Mouse (Mus musculus) layer of hippocampus, adult 2 months (tissue): ENCODE results near the gene Lonp1. TPM values are rescaled to one million over a fixed set of nuclear protein-coding genes. Genes with fewer than 3 reads are reported as not detected.
A peak's percentile ranks its signal among the peaks of the same experiment; 100 is the strongest.
"Not testable (repeated sequence)": the region's sequence is repeated elsewhere in the genome, so short reads cannot be mapped to it uniquely, and the experiment has no call there.

ENCODE experiments used
- DNase-seq, 2 experiments: peaks; one replicate each; pipeline ENCODE4 v3.0.0; 2022; ENCODE audit warnings: low spot score in 2 of 2
- H3K27ac ChIP-seq: fragments of 200-600 bp; 2 replicates; pipeline ENCODE4 v1.8.1; 2022
- H3K4me3 ChIP-seq: fragments of 200-600 bp; 2 replicates; pipeline ENCODE4 v1.8.1; 2022; ENCODE audit warnings: mild to moderate bottlenecking
- CTCF ChIP-seq: fragments of 200-600 bp; conservative IDR thresholded peaks from 2 replicates; pipeline ENCODE4 v1.8.1; 2022; ENCODE audit warnings: antibody characterized with exemption, mild to moderate bottlenecking, moderate library complexity
- total RNA-seq, 2 experiments: library from RNA; stranded (reverse); gene quantifications; 2 replicates each; pipeline ENCODE4 v1.2.3; 2021

The Lonp1 gene
- total RNA-seq, 2 experiments from 2014 or later: 56.5 to 60.2 TPM

DNA sequence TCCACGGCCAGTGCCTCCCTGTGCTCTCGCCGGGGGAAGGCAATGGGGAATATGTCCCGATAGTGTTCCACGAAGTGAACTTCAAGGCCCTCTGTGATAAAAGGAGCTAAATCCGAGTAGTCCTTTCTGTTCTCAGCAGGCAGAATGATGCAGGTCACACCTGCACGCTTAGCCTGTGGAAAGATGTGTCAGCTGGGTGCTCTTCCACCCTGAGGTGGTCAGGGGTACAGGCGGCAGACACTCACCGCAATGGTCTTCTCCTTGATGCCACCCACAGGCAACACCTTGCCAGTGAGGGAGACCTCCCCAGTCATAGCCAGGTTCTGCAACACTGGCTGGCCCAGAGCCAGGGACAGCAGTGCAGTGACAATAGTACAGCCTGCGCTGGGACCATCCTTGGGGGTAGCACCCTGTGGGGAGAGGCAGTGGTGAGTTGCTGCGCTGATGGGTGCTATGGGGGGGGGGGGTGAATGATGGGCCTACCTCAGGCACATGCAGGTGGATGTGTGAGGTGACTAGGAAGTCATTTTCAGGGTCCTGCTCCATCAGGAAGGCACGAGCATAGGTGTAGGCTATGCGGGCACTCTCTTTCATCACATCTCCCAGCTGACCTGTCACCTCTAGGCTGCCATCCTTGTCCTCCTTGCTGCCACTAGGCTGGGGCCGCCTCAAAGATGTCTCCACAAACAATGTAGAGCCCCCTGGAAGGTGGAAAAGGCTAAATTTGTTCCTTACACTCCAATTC is 12.1 kb downstream of the Lonp1 start:
- DNase-seq: no peak
- no peak for TF ChIP-seq CTCF
- Histone ChIP-seq H3K4me3 (peak overlapping the region; percentile 70), H3K27ac (peak overlapping the region; percentile 96; the same call in 1 of the 2 replicates)

DNA sequence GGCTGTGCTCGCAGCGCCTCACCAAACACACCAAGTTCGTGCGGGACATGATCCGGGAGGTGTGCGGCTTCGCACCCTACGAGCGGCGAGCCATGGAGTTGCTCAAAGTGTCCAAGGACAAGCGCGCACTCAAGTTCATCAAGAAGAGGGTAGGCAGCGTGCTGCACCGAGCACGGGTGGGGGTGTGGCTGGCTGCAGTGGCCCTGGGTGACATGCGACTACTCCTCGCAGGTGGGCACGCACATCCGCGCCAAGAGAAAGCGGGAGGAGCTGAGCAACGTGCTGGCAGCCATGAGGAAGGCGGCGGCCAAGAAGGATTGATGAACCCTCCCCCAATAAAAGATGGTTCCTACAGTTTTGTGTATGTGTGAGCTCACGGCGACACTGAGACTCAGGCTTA is 12.8 kb downstream of the Lonp1 start:
- Histone ChIP-seq H3K27ac (peak overlapping the region; percentile 96), H3K4me3 (peak overlapping the region; percentile 70)
- not testable (repeated sequence) for DNase-seq

DNA sequence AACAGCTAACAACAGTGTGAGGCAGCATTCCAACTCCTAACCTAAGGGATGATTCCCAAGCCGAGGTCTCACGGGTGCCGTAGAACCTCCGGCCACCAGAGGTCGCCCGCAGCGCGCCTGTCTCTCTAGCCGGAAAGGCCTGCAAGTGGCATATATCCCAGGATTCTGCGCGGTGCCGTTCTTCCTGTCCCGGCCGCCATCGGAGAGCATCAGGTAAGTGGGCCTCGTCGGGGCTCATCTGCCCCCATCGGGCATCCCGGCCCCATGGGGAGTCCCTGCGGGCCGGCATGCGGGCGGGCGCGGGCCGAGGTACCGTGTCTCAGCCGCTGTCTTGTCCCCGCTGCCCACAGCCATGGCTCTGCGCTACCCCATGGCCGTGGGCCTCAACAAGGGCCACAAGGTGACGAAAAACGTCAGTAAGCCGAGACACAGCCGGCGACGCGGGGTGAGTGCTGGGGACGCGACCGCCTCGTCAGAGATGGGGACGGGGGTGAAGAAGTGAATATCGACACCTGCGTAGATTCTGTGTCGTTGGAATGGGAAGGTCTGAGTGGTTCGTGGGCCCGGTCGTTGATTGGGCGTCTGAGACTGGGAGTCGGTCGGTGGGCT is 13.3 kb downstream of the Lonp1 start, which contains the start of gene Rpl36:
Gene Rpl36, plus strand, starts transcription at position 181 of the 609 bp plus-strand sequence.
- peak within 1 kb of the TSS; percentile 70 for H3K4me3 ChIP-seq
- H3K27ac ChIP-seq: peak within 1 kb of the TSS; percentile 96
- peak; percentile 97 for TF ChIP-seq CTCF
- DNase-seq: peak; percentile 95 to 98

DNA sequence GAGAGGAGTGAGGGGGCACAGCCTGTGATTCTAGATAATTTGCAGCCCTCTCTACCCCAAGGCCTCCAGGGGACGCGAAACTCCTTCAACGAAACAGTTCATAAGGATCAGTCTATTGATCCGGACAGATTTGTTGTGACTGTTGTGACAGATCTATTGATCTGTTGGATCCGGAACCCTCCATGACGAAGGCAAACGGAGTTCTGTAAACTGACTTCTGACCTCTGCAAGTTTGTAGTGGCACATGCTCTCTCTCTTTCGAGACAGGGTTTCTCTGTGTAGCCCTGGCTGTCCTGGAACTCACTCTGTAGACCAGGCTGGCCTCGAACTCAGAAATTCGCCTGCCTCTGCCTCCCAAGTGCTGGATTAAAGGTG is 14.1 kb downstream of the Lonp1 start:
- H3K27ac ChIP-seq, H3K4me3 ChIP-seq, DNase-seq: not testable (repeated sequence)

DNA sequence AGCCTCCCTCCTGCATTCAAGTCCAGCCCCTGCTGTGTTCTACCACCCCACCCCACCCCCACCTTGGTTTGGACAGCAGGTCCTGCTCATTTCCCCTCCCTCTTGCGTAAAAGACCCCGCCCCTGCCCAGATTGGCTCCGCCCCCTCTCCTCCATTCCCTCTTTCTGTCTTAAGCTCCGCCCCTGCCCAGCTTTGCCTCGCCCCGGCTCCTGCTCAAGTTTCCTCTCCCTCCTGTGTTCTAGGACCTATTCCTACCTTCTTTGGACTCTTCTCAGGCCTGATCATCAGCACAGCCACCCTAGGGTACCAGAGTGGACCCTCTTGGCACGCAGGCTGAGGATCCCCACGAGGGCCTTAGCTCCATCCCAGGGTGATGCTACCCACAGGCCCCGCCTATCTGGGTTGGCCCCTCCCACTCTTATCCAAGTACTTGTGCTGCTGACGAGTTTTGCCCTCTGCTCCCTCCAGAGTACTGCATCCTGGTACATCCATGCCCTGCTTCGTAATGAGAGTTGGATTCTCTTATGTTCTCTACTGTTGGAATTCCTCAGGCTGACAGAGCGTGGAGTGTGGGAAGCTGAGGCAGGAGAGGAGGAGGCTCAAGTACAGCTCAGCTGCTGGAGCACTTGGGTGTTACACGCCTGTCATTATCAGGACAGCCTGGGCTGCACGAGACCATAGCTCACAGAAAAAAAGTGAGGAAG is 14.7 kb downstream of the Lonp1 start:
- 0 out of 2 replicates have a peak overlapping the region, but pooled peaks have one; percentile 12 for H3K27ac ChIP-seq
- no peak for TF ChIP-seq CTCF
- H3K4me3 ChIP-seq: no peak overlapping the region
- no peak for DNase-seq

DNA sequence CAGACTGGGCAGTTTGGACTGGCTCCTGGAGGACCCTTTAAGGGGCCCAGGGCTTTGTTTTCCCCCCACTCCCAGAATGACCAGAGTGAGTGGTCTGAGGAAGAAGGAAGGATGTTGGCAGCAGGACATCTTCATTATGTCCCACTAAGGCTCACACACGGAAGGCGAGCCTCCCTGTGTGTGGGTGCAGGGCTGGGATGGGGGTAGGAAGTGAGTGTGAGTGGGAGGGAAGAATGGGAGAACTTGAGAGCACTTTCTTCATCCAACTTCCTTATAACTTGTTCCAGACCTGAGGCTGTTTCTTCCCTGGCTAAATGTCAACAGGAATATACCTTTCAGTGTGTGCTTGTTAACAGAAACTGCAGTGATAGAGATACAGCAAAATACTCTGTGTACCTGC is 15.4 kb downstream of the Lonp1 start:
- no peak for TF ChIP-seq CTCF
- H3K27ac ChIP-seq: no peak overlapping the region
- H3K4me3 ChIP-seq: no peak overlapping the region
- no peak for DNase-seq

DNA sequence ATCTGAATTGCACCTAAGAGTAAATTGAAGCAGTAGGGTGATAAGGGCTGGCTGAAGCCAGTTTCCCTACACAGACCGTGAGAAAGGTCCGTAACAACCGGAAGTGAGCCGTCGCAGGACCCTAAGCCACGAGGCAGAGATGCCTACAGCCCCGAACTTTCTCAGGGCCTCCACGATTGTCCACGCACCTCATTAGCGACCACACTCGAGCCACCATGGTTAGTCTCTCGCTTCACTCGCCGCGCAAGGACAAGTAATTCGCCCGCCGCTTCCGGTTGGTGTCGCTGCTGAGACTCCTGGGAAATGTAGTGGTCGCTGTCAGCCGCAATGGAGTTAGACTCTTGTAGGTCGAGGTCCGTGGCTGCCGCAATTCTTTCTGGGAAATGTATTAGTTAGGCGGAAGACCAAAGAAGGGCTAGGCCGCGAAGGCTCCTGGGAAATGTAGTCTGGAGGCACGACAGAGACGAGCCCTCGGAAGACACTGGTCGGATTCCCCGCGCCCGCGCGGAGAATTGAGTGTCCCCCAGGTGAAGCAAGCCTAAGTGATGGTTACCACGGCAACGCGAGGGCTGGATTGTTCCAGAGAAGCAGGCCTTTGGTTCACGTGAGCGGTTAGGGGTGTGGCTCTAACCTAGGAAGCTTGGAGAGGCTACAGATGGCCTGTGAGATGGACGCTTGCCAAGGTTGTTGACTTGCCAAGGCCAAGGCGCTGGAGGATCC is 17.1 kb downstream of the Lonp1 start, which contains the start of gene 2410015M20Rik:
Gene 2410015M20Rik, minus strand, starts transcription at position 320 of the 720 bp plus-strand sequence.
- peak; percentile 95 to 97 for DNase-seq
- Histone ChIP-seq H3K4me3 (peak within 1 kb of the TSS; percentile 68), H3K27ac (peak within 1 kb of the TSS; percentile 96)
- peak; percentile 81 for TF ChIP-seq CTCF

DNA sequence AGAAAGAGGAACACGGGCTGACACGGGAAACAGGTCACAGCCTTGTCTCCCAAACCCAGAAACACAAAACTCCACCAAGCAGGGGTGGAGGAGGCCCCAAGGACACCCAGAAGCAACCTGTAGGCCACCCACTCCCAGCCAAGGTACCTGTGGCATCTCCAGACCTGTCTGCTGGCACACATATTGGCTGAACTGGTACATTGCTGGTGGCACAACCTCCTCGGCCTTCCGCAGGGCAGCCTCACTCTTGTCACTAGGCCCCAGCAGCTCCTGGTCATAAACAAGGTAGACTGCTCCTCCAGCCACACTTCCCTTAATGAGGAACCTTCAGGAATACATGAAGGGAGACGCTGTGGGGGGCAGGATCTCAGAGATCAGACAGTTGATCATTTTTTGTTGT is 18.0 kb downstream of the Lonp1 start:
- H3K27ac ChIP-seq: peak overlapping the region; percentile 96; the same call in 1 of the 2 replicates
- no peak for DNase-seq
- peak overlapping the region; percentile 68 for H3K4me3 ChIP-seq
- TF ChIP-seq CTCF: no peak

DNA sequence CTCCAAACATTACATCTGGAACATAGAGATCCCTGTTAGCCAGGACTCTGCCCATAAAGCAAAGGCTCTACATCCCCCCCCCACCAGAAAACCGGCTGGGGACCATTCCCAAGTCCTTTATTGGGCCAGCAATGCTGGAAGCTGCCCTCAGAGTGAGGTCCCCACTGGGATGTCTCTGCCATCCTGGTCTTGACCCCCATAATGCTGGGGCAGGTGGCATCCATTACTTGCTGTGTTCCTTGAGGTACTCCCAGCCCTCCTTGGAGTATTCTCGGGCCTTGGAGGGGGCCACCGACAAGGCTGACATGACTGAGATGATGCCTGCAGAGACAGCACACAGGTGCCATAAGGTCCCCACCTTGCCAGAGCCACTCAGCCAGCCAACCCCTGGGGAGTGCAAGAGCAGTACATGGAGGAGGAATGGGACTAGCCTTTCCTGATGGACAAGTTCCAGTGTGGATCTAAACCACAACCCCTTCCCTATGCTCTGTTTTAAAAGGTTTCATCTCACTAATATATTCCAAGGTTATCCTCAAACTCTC is 19.1 kb downstream of the Lonp1 start:
- Histone ChIP-seq H3K4me3 (no peak overlapping the region), H3K27ac (no peak overlapping the region)
- DNase-seq: no peak
- no peak for TF ChIP-seq CTCF

DNA sequence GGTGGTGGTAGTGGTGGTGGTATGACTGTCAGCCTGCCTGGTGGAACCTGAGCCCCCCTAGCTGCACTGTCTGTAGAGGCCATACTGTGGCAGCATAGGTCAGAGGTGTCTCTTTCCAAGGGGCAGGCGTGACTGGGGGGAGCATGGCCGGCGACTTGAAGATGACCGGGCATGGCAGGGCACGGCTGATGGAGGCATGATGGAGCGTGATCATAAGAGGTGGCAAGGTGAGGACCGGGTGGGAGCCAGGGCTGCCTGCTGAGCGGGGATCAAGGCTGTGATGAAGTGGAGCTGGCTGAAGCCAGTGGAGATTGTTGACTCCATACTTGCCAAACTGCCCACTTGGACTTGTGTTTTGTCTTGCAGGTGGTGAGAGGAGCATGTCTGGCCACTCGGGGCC is 21.3 kb downstream of the Lonp1 start:
- no peak for DNase-seq
- TF ChIP-seq CTCF: no peak
- no peak overlapping the region for H3K4me3 ChIP-seq
- no peak overlapping the region for H3K27ac ChIP-seq

DNA sequence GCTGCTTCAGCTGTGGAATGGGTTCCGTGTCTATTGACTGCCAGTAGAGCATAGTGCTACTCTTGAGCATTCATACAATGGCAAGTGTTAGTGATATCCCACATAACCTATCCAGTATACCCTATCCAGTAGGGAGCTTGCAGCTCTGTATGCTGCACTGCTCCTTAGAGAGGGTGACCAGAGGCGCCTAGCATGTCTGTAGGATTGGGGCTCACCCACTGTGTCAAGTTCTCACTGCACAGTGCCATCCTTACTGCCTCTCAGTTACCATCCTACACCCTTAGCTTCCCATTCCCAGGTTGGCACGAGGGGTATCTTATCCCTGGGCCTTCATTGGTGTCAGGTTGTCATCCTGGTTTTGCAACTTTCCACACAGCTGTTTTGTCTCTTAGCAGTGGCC is 22.3 kb downstream of the Lonp1 start:
- Histone ChIP-seq H3K27ac (no peak overlapping the region), H3K4me3 (no peak overlapping the region)
- no peak for DNase-seq
- TF ChIP-seq CTCF: no peak

DNA sequence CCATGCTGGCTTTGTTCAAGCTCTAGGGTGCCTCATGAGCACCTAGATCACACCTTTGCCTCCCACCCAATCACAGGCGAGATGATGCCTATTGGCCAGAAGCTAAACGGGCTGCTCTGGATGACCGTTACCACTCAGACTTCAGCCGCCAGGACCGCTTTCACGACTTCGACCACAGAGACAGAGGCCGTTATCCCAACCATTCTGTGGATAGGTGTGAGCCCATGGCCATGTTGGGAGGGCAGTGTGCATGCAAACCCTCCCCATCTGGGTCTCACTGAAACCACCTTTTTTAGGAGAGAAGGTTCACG is 22.7 kb downstream of the Lonp1 start:
- Histone ChIP-seq H3K4me3 (no peak overlapping the region), H3K27ac (no peak overlapping the region)
- DNase-seq: no peak
- no peak for TF ChIP-seq CTCF
